Mouse (Mus musculus): ENCODE measurements around the gene Scgb2b11. TPM values are rescaled to one million over a fixed set of nuclear protein-coding genes. Genes with fewer than 3 reads are reported as not detected.
"Not testable (repeated sequence)": the region's sequence is repeated elsewhere in the genome, so short reads cannot be mapped to it uniquely, and the experiment has no call there.

The Scgb2b11 gene
- total RNA-seq (2021), result not detected

DNA sequence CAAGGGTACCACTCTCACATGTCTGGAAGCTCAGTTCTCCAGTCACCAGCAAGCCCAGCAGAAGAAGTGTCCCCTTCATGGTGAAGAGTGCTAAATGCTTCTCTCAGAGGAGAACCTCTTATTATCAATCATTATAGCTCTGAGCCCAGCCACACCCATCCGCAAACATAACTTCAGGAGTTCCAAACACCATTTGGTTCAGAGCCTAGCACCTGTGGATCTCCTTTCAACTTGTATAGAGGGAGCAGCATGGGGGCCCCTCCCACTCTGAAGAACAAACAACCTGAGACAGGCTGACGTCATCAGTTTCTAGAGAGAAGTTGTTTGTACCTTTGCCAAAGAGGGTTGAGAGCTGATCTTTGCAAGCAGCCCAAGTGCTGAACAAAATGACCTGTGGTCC is at the start of gene Scgb2b11:
TSS of gene Scgb2b11 (minus strand) at position 101 of the 400 bp plus-strand sequence.
- DNase-seq (ENCODE audit: low spot score in 2 of 2); intact Hi-C loops (cut with DNase I): not testable (repeated sequence)

DNA sequence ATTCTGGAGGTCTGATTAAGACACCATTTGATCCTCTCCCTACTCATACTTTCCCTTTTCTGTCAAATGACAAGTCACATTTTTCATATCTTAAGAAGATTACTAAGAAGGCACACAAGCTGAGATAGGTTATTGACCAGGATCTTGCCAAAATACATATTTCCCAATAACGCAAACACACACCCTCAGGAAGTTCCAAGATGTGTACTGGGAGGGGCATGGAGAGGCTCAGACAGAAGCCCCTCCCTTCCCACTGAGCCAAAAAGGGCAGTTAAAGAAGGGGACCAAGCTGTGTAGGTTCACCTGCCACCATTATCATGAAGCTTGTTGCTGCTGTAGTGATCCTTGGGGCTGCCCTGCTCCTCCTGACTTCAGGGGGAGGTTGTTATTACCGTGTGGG is 11.6 kb upstream of the Scgb2b11 start, which contains the start of gene Scgb1b11:
TSS of gene Scgb1b11 (plus strand) at position 301 of the 400 bp plus-strand sequence.
- intact Hi-C loops (cut with DNase I); DNase-seq (ENCODE audit: low spot score in 2 of 2): not testable (repeated sequence)

Other genes starting within 250 kb of the Scgb2b11 start
- gene Scgb1b10, start 110.3 kb downstream of the Scgb2b11 start, total RNA-seq (2021), result not detected
- gene Scgb1b11, start 11.7 kb upstream of the Scgb2b11 start, total RNA-seq (2021), result not detected
- not detected for gene Scgb2b12, start 116.1 kb upstream of the Scgb2b11 start, total RNA-seq (2021)
- not detected for gene Scgb1b12, start 123.0 kb upstream of the Scgb2b11 start, total RNA-seq (2021)
- not detected for gene Scgb1b29, start 230.4 kb upstream of the Scgb2b11 start, total RNA-seq (2021)

Data from left cerebral cortex, postnatal 25 days (tissue).